Mouse (Mus musculus): ENCODE measurements at regions not wholly inside any gene's neighbourhood (a gene's known extent, or its start where the extent isn't known, plus 50 kb on each side); places are given as distances from the start of the nearest gene placed in this dataset.

DNA sequence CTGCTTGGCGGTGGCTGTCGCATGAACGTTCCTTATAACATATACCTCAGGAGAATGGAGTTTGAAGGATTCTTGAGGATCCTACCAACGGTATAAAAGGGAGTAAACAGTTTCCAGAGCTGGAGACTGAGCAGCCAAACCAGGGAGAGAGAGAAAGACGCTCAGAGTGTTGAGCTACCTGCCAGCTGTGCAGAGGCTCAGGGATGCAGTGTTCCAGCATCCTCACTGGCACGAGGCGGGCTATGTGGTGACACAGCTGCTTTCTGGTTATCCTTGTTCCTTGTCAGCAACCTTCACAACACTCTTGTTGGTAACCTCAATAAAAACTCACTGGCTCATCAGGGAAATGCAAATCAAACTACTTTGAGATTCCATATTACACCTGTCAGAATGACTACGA is 84.1 kb upstream of the Armc2 start:
- H3K4me1 ChIP-seq (replicated peaks; ENCODE audit: control insufficient read depth, insufficient read depth, low read length), result no peaks in the 10 kb centered on the region
- 91% methylated on average over 8 of the region's 8 CpGs for WGBS
- no peak overlapping the region for H3K9ac ChIP-seq (ENCODE audit: low read length)
- H3K27ac ChIP-seq (ENCODE audit: low read depth, low read length), result no peak overlapping the region
- no peaks in the 10 kb centered on the region for H3K36me3 ChIP-seq (ENCODE audit: control insufficient read depth, insufficient read depth, low read length)
- no peak for DNase-seq (ENCODE audit: low spot score)
- H3K27me3 ChIP-seq (ENCODE audit: control insufficient read depth, insufficient read depth, low read length), result no peaks in the 10 kb centered on the region
- H3K9me3 ChIP-seq (ENCODE audit: control insufficient read depth, low read length), result no peaks in the 10 kb centered on the region
- H3K4me2 ChIP-seq (ENCODE audit: low read depth, low read length, severe bottlenecking), result no peak overlapping the region
- no peak for ATAC-seq (replicated peaks; ENCODE audit: low FRiP score)
- H3K4me3 ChIP-seq (ENCODE audit: low read depth, low read length), result no peak overlapping the region

DNA sequence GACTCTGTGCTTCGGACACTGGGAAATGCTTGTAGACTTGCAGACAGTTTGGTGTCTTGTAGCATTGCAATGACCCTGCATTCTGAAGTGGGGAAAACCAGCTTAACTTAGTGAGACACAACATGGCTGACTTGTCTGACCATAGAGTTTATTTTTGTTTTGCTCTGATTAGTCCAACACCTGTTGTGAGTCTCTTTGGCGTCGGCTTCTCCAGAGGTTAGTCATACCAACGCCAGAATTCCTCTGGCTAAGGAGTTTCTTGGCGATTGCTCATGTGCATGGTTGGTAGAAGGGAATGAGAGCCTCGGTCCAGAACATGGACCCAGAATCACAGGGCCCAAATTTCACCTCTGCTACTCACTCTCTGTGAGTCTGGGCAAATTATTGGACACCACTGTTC is 82.9 kb upstream of the Armc2 start:
- Histone ChIP-seq H3K4me2 (ENCODE audit: low read depth, low read length, severe bottlenecking) (no peak overlapping the region), H3K27me3 (ENCODE audit: control insufficient read depth, insufficient read depth, low read length) (no peaks in the 10 kb centered on the region), H3K9ac (ENCODE audit: low read length) (no peak overlapping the region), H3K9me3 (ENCODE audit: control insufficient read depth, low read length) (no peaks in the 10 kb centered on the region), H3K27ac (ENCODE audit: low read depth, low read length) (no peak overlapping the region), H3K36me3 (ENCODE audit: control insufficient read depth, insufficient read depth, low read length) (no peaks in the 10 kb centered on the region), H3K4me3 (ENCODE audit: low read depth, low read length) (no peak overlapping the region), H3K4me1 (replicated peaks; ENCODE audit: control insufficient read depth, insufficient read depth, low read length) (no peaks in the 10 kb centered on the region)
- WGBS, result 89% methylated on average over 6 of the region's 6 CpGs
- DNase-seq (ENCODE audit: low spot score) (no peak), ATAC-seq (replicated peaks; ENCODE audit: low FRiP score) (no peak)

DNA sequence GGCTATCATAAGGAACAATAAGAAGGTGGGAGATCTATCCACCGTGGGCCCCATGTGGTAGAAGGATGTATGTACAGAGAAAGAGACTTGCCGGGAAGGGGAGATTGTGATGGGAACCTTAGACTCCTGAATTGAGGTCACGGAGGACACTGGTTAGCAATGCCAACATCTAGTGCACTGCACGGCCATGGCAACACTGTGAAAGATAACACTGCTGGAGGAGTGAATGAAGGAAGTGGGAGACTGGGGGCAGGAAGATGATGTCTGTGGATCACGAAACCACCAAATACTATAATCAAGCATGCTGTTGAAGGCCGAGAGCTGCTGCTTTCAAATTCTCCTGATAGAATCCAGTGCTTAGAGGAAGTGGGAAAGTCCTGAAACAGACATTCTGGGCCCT is 78.7 kb upstream of the Armc2 start:
- no peak overlapping the region for H3K9ac ChIP-seq (ENCODE audit: low read length)

DNA sequence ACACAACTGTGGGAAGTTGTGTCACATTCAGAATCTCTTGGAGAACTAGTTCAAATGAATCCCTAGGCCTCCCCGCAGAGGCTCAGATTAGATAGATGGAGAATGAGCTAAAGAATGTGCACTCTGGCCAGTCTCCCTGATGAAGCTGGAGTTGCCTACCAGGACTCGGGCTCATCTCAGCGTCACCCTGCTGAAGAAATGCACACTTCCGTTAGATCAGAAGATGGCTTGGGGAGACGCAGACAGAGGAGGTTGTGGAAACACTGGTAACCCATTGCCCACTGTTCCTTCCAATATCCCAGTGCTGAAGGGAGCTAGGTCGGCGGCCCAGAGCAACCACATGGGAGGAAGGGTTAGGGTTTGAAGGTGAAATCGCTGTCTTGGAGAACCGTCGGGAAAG is 77.7 kb upstream of the Armc2 start:
- H3K9me3 ChIP-seq (ENCODE audit: control insufficient read depth, low read length), result no peaks in the 10 kb centered on the region
- no peaks in the 10 kb centered on the region for H3K36me3 ChIP-seq (ENCODE audit: control insufficient read depth, insufficient read depth, low read length)
- no peak overlapping the region for H3K27ac ChIP-seq (ENCODE audit: low read depth, low read length)
- no peak overlapping the region for H3K9ac ChIP-seq (ENCODE audit: low read length)
- no peak overlapping the region for H3K4me2 ChIP-seq (ENCODE audit: low read depth, low read length, severe bottlenecking)
- no peak for DNase-seq (ENCODE audit: low spot score)
- 92% methylated on average over 10 of the region's 10 CpGs for WGBS
- H3K27me3 ChIP-seq (ENCODE audit: control insufficient read depth, insufficient read depth, low read length), result no peaks in the 10 kb centered on the region; the same call in 1 of the 2 replicates
- ATAC-seq (replicated peaks; ENCODE audit: low FRiP score), result no peak
- H3K4me1 ChIP-seq (replicated peaks; ENCODE audit: control insufficient read depth, insufficient read depth, low read length), result no peaks in the 10 kb centered on the region
- H3K4me3 ChIP-seq (ENCODE audit: low read depth, low read length), result no peak overlapping the region

More for the DNA sequence above, 78.7 kb upstream of the Armc2 start:
- H3K27ac ChIP-seq (ENCODE audit: low read depth, low read length), result no peak overlapping the region
- 93% methylated on average over 6 of the region's 6 CpGs for WGBS
- no peaks in the 10 kb centered on the region; the same call in 1 of the 2 replicates for H3K27me3 ChIP-seq (ENCODE audit: control insufficient read depth, insufficient read depth, low read length)
- H3K4me2 ChIP-seq (ENCODE audit: low read depth, low read length, severe bottlenecking), result no peak overlapping the region
- no peak for ATAC-seq (replicated peaks; ENCODE audit: low FRiP score)
- no peaks in the 10 kb centered on the region for H3K9me3 ChIP-seq (ENCODE audit: control insufficient read depth, low read length)
- H3K4me1 ChIP-seq (replicated peaks; ENCODE audit: control insufficient read depth, insufficient read depth, low read length), result no peaks in the 10 kb centered on the region
- DNase-seq (ENCODE audit: low spot score), result no peak
- no peak overlapping the region for H3K4me3 ChIP-seq (ENCODE audit: low read depth, low read length)
- no peaks in the 10 kb centered on the region for H3K36me3 ChIP-seq (ENCODE audit: control insufficient read depth, insufficient read depth, low read length)

DNA sequence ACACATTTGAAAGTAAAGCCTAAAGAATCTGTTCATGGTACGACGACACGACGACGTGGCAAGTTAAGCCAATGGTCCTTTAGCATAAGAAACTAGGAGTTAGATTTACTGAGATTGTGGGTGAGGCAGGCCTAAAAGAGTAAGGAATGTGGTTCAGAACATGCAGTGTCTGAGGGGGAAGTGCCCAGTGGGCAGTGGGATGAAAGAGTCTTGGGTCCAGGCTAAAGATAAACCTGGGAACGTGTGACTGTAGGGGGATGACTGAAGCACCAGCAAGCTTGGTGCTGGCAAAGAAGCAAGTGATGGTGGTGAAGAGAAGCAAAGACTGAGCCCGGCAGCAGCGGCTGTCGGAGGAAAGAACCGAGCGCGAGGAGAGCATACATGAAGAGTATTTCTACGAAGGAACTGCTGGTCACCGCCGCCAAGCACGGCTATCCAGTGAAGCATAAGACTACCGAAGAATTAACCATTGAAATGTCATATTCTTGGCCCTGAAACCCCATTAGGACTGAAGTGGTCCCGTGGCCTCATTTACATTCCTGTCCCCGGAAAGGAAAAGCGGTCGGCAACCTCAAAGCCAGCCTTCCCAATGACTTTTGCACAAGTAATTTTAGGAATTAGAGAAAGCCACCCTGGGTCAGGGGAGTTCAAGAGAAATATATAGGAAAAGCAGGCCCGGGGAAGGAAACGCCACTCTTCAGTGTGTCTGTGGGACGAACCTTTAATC is 76.2 kb upstream of the Armc2 start:
- Histone ChIP-seq H3K27me3 (ENCODE audit: control insufficient read depth, insufficient read depth, low read length) (no peaks in the 10 kb centered on the region; the same call in 1 of the 2 replicates), H3K36me3 (ENCODE audit: control insufficient read depth, insufficient read depth, low read length) (no peaks in the 10 kb centered on the region)

DNA sequence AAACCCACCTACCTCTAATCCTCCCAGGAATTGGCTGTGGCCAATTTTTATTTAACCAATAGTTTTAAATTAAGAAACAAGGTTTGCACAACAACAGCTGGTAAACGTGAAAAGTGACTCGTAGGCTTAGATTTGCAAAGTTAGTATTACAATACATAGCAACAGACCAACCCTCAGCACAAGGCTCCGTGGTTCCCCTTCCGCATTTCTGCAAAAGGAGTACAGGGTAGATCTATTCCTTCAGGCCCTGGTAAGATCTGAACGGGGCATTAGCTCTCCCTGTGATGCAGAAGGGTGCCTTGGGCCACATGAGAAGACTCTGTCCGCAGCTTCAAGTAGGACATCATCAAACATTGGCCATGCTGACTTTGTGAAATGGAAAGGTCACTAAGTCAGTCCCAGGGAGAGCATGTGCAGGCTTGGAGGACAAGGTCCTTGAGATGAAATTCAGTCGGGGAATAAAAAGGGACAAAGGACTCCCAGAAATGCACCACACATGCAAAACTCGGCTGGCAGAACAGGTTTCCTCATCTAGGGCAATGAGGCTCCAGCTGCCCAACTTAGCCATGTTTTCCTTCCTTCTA is 75.0 kb upstream of the Armc2 start:
- no peak for ATAC-seq (replicated peaks; ENCODE audit: low FRiP score)
- H3K27me3 ChIP-seq (ENCODE audit: control insufficient read depth, insufficient read depth, low read length), result no peaks in the 10 kb centered on the region; the same call in 1 of the 2 replicates
- no peaks in the 10 kb centered on the region for H3K9me3 ChIP-seq (ENCODE audit: control insufficient read depth, low read length)
- no peak overlapping the region for H3K4me2 ChIP-seq (ENCODE audit: low read depth, low read length, severe bottlenecking)
- H3K4me3 ChIP-seq (ENCODE audit: low read depth, low read length), result no peak overlapping the region
- no peak overlapping the region for H3K9ac ChIP-seq (ENCODE audit: low read length)
- DNase-seq (ENCODE audit: low spot score), result no peak
- H3K36me3 ChIP-seq (ENCODE audit: control insufficient read depth, insufficient read depth, low read length), result no peaks in the 10 kb centered on the region
- 89% methylated on average over 8 of the region's 8 CpGs for WGBS
- no peak overlapping the region for H3K27ac ChIP-seq (ENCODE audit: low read depth, low read length)
- no peaks in the 10 kb centered on the region; the same call in 1 of the 2 replicates for H3K4me1 ChIP-seq (replicated peaks; ENCODE audit: control insufficient read depth, insufficient read depth, low read length)

More for the DNA sequence above, 76.2 kb upstream of the Armc2 start:
- no peak overlapping the region for H3K4me2 ChIP-seq (ENCODE audit: low read depth, low read length, severe bottlenecking)
- no peak overlapping the region for H3K9ac ChIP-seq (ENCODE audit: low read length)
- DNase-seq (ENCODE audit: low spot score) (no peak), ATAC-seq (replicated peaks; ENCODE audit: low FRiP score) (no peak)
- H3K4me3 ChIP-seq (ENCODE audit: low read depth, low read length), result no peak overlapping the region
- 84% methylated on average over 24 of the region's 24 CpGs for WGBS
- no peaks in the 10 kb centered on the region; the same call in 1 of the 2 replicates for H3K4me1 ChIP-seq (replicated peaks; ENCODE audit: control insufficient read depth, insufficient read depth, low read length)
- no peaks in the 10 kb centered on the region for H3K9me3 ChIP-seq (ENCODE audit: control insufficient read depth, low read length)
- no peak overlapping the region for H3K27ac ChIP-seq (ENCODE audit: low read depth, low read length)

DNA sequence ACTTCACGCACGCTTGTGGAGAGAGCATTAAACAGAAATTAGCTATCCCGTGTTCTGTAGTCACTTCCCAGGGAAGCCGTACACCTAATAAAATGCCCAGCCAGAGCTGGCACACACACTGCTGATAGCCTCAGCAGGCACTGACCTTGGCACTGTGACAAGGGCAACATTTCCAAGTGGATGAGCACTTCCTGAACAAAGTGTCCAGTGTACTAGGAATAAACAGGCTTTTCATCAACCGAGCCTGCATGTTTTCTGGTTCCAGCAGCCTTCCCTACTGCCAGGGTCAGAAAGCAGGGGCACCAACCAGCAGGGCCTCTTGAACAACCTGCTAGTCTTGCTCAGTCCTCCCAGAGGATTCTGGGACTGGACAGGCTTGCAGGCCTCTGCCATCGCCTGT is 74.3 kb upstream of the Armc2 start:
- WGBS, result 74% methylated on average over 6 of the region's 6 CpGs
- no peaks in the 10 kb centered on the region; the same call in 1 of the 2 replicates for H3K27me3 ChIP-seq (ENCODE audit: control insufficient read depth, insufficient read depth, low read length)

DNA sequence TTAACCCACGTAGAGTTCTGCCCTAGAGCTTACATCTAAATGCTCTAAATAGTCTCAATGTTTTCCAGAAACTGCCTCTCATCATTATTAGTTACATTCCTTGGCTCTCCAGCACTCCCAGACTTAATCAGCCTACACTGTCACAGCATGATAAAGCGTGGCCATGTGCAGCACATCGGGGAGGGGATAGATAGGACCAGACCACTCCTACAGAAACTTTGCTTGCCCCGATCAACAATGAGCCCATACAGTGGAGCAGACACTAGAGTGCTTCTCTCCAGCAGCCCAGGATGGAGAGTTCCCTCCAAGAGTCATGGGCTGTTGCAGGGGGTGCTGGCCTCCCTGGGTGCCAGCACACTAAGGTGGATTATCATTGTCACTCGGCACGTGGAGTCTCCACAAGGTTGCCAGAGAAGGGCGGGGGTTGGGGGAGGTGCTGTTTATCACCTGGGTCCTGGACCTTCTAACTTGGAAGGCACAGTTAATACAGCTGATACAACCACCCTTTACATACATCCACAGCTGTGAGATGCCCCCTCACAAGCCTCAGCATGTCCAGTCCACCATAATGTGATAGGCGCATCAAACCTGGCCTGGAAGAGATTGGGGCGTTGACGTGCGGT is 73.4 kb upstream of the Armc2 start:
- ATAC-seq (replicated peaks; ENCODE audit: low FRiP score) (no peak), DNase-seq (ENCODE audit: low spot score) (peak; percentile 32)
- no peak overlapping the region for H3K9ac ChIP-seq (ENCODE audit: low read length)
- H3K4me2 ChIP-seq (ENCODE audit: low read depth, low read length, severe bottlenecking), result no peak overlapping the region
- no peaks in the 10 kb centered on the region; the same call in 1 of the 2 replicates for H3K27me3 ChIP-seq (ENCODE audit: control insufficient read depth, insufficient read depth, low read length)
- H3K36me3 ChIP-seq (ENCODE audit: control insufficient read depth, insufficient read depth, low read length), result no peaks in the 10 kb centered on the region
- H3K4me3 ChIP-seq (ENCODE audit: low read depth, low read length), result no peak overlapping the region
- WGBS, result 87% methylated on average over 11 of the region's 11 CpGs
- H3K9me3 ChIP-seq (ENCODE audit: control insufficient read depth, low read length), result no peaks in the 10 kb centered on the region
- no peak overlapping the region for H3K27ac ChIP-seq (ENCODE audit: low read depth, low read length)
- H3K4me1 ChIP-seq (replicated peaks; ENCODE audit: control insufficient read depth, insufficient read depth, low read length), result no peaks in the 10 kb centered on the region; the same call in 1 of the 2 replicates

More for the DNA sequence above, 74.3 kb upstream of the Armc2 start:
- Histone ChIP-seq H3K36me3 (ENCODE audit: control insufficient read depth, insufficient read depth, low read length) (no peaks in the 10 kb centered on the region), H3K4me3 (ENCODE audit: low read depth, low read length) (no peak overlapping the region), H3K27ac (ENCODE audit: low read depth, low read length) (no peak overlapping the region), H3K9ac (ENCODE audit: low read length) (no peak overlapping the region), H3K9me3 (ENCODE audit: control insufficient read depth, low read length) (no peaks in the 10 kb centered on the region), H3K4me2 (ENCODE audit: low read depth, low read length, severe bottlenecking) (no peak overlapping the region), H3K4me1 (replicated peaks; ENCODE audit: control insufficient read depth, insufficient read depth, low read length) (no peaks in the 10 kb centered on the region; the same call in 1 of the 2 replicates)
- DNase-seq (ENCODE audit: low spot score), result peak; percentile 35
- no peak for ATAC-seq (replicated peaks; ENCODE audit: low FRiP score)

Data from forebrain, embryonic 11.5 days (tissue).